Mouse (Mus musculus): ENCODE data around the gene Plvap. TPM values are rescaled to one million over a fixed set of nuclear protein-coding genes. Genes with fewer than 3 reads are reported as not detected.
A peak's percentile ranks its signal among the peaks of the same experiment; 100 is the strongest.

Plvap gene
- polyA plus RNA-seq, 1 experiment from 2014 or later = 265 TPM

DNA sequence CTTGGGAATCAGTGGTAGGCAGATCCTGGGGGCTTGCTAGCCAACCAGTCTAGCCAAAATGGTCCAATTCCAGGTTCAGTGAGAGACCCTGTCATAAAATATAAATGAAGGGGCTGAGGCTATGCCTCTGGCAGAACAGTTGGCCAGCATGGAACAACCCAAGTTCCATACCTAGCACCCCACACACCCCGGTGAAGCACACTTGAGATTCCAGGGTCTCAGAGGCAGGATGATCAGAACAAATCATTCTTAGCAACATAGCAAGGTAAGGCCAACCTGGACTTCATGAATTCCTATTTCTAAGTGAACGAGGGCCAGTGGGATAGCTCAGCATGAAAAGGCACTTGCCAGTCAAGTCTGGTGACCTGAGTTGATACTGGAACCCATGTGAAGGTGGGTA lies 44.4 kb downstream of the Plvap start:
- Histone ChIP-seq H3K9ac (replicated peaks; ENCODE audit: low read depth) (no peak overlapping the region), H3K9me3 (ENCODE audit: low read length) (no peaks in the 10 kb centered on the region), H3K4me1 (ENCODE audit: insufficient read depth, low read depth, low read length) (peaks cover 22% of the 10 kb centered on the region; the same call in 1 of the 2 replicates), H3K4me3 (ENCODE audit: low read depth, low read length) (no peak overlapping the region), H3K27ac (ENCODE audit: low read length) (no peak overlapping the region), H3K27me3 (replicated peaks; ENCODE audit: insufficient read depth, low read length) (no peaks in the 10 kb centered on the region), H3K36me3 (ENCODE audit: insufficient read depth, low read length) (no peaks in the 10 kb centered on the region), H3K4me2 (replicated peaks; ENCODE audit: low read depth, low read length) (no peak overlapping the region)
- ATAC-seq (no peak), DNase-seq (ENCODE audit: low spot score) (no peak)
- TF ChIP-seq EP300 (IDR thresholded peaks at IDR 0.05) (no peak), CTCF (IDR thresholded peaks at IDR 0.05) (no peak)
- WGBS = 88% methylated on average over 2 of the region's 2 CpGs

DNA sequence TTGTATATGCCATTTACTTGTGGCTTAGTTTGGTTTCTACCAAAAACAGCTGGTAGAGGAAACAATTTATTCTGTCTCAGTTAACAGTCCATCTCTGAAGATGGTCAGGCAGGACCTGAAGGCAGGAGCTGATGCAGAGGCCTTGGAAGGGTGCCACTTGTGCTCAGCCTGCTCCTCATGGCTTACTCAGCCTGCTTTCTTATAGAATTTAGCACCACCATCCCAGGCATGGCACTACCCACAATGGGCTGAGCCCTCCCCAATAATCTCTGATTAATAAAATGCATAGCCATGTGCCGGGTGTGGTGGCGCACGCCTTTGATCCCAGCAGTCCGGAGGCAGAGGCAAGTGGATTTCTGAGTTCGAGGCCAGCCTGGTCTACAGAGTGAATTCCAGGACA lies 45.4 kb downstream of the Plvap start:
- H3K4me1 ChIP-seq (ENCODE audit: insufficient read depth, low read depth, low read length) = peaks cover 22% of the 10 kb centered on the region; the same call in 1 of the 2 replicates
- WGBS = 95% methylated on average over 5 of the region's 5 CpGs
- no peak overlapping the region for H3K4me2 ChIP-seq (replicated peaks; ENCODE audit: low read depth, low read length)
- no peak for DNase-seq (ENCODE audit: low spot score)
- H3K27me3 ChIP-seq (replicated peaks; ENCODE audit: insufficient read depth, low read length) = no peaks in the 10 kb centered on the region
- H3K36me3 ChIP-seq (ENCODE audit: insufficient read depth, low read length) = no peaks in the 10 kb centered on the region
- no peak overlapping the region for H3K4me3 ChIP-seq (ENCODE audit: low read depth, low read length)
- H3K9ac ChIP-seq (replicated peaks; ENCODE audit: low read depth) = no peak overlapping the region
- ATAC-seq = no peak
- no peak overlapping the region for H3K27ac ChIP-seq (ENCODE audit: low read length)
- no peak for TF ChIP-seq CTCF (IDR thresholded peaks at IDR 0.05)
- TF ChIP-seq EP300 (IDR thresholded peaks at IDR 0.05) = no peak
- H3K9me3 ChIP-seq (ENCODE audit: low read length) = no peaks in the 10 kb centered on the region

DNA sequence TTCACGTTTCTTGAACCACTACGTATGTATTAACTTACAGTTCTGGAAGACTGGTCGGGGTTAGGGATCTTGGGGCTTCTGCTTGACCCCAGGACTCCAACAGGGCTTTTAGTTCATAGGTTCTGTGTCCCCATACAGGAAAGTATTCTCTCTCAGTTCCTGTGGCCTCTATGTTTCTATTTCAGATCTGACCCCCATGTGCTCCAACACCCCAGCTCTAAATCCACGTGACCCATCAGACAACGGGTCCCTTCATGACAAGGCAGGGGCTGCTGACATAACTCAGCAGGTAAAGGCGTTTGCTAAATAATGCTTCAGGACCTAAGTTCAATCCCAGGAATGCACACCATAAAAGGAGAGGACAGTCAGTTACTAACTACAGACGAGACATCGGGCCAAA lies 45.8 kb downstream of the Plvap start:
- H3K4me3 ChIP-seq (ENCODE audit: low read depth, low read length) = peak overlapping the region; percentile 54; the same call in 1 of the 2 replicates
- peak overlapping the region; percentile 98; the same call in 1 of the 2 replicates for H3K4me2 ChIP-seq (replicated peaks; ENCODE audit: low read depth, low read length)
- H3K36me3 ChIP-seq (ENCODE audit: insufficient read depth, low read length) = no peaks in the 10 kb centered on the region
- DNase-seq (ENCODE audit: low spot score) (no peak), ATAC-seq (no peak)
- peaks cover 22% of the 10 kb centered on the region; the same call in 1 of the 2 replicates for H3K4me1 ChIP-seq (ENCODE audit: insufficient read depth, low read depth, low read length)
- WGBS = 77% methylated on average over 8 of the region's 8 CpGs
- H3K27me3 ChIP-seq (replicated peaks; ENCODE audit: insufficient read depth, low read length) = no peaks in the 10 kb centered on the region
- H3K27ac ChIP-seq (ENCODE audit: low read length) = no peak overlapping the region
- no peak for TF ChIP-seq EP300 (IDR thresholded peaks at IDR 0.05)
- no peak for TF ChIP-seq CTCF (IDR thresholded peaks at IDR 0.05)
- no peak overlapping the region for H3K9ac ChIP-seq (replicated peaks; ENCODE audit: low read depth)
- no peaks in the 10 kb centered on the region for H3K9me3 ChIP-seq (ENCODE audit: low read length)

DNA sequence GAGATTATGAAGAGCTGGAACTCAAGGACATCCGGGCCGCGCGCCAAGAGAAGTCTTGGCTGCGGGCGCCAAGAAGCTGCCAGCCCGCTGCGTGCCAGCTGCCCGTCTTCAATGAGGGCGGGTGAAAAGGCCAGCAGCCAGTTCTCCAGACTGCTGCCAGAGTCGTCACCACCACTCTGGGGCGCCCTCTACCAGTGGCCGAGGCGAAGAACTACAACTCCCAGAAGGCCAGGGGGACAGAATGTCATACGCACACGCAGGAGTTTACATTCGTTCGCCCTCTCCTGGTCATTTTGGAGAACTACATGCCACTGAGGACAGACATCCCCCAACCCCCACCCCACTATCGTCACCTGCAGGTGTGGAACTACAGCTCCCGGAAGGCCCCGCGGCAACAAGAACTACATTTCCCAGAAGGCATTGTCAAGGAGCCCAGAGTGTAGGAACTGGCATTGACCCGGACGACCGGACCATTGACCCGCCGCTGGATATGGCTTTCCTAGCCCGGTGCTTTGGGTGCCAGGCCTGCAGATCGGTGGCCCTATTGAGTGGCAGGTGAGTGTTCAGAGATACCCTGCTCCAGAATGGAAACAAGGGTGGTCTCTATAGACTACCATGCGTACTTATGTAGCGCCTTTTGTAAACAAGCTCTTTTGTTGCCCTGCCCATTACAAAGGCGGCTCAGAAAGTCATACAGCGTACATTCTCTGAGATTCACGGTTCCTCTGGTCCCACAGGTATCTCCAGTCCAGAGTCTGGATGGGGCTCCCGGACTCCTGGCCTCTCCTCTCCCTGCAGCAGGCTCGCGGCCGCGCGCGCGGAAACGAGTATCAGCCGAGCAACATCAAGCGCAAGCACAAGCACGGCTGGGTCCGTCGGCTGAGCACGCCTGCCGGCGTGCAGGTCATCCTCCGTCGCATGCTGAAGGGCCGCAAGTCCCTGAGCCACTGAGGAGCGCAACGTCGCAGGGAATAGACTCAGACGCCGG lies 46.7 kb downstream of the Plvap start, which contains the start of gene Mrpl34:
Gene Mrpl34, plus strand, starts transcription at position 447 of the 988 bp plus-strand sequence.
- H3K9ac ChIP-seq (replicated peaks; ENCODE audit: low read depth) = peak within 1 kb of the TSS; percentile 50
- H3K4me1 ChIP-seq (ENCODE audit: insufficient read depth, low read depth, low read length) = peaks cover 22% of the 10 kb centered on the region; the same call in 1 of the 2 replicates
- peak within 1 kb of the TSS; percentile 98 for H3K4me2 ChIP-seq (replicated peaks; ENCODE audit: low read depth, low read length)
- H3K36me3 ChIP-seq (ENCODE audit: insufficient read depth, low read length) = no peaks in the 10 kb centered on the region
- peak within 1 kb of the TSS; percentile 58 for H3K27ac ChIP-seq (ENCODE audit: low read length)
- H3K9me3 ChIP-seq (ENCODE audit: low read length) = no peaks in the 10 kb centered on the region
- TF ChIP-seq EP300 (IDR thresholded peaks at IDR 0.05) (peak; percentile 33; the same call in 1 of the 2 replicates), CTCF (IDR thresholded peaks at IDR 0.05) (peak; percentile 99)
- ATAC-seq = peak; percentile 86
- peak; percentile 99 for DNase-seq (ENCODE audit: low spot score)
- peak within 1 kb of the TSS; percentile 67 for H3K4me3 ChIP-seq (ENCODE audit: low read depth, low read length)
- no peaks in the 10 kb centered on the region for H3K27me3 ChIP-seq (replicated peaks; ENCODE audit: insufficient read depth, low read length)
- whole genome bisulfite sequencing = under 1% methylated on average over 59 of the region's 59 CpGs

DNA sequence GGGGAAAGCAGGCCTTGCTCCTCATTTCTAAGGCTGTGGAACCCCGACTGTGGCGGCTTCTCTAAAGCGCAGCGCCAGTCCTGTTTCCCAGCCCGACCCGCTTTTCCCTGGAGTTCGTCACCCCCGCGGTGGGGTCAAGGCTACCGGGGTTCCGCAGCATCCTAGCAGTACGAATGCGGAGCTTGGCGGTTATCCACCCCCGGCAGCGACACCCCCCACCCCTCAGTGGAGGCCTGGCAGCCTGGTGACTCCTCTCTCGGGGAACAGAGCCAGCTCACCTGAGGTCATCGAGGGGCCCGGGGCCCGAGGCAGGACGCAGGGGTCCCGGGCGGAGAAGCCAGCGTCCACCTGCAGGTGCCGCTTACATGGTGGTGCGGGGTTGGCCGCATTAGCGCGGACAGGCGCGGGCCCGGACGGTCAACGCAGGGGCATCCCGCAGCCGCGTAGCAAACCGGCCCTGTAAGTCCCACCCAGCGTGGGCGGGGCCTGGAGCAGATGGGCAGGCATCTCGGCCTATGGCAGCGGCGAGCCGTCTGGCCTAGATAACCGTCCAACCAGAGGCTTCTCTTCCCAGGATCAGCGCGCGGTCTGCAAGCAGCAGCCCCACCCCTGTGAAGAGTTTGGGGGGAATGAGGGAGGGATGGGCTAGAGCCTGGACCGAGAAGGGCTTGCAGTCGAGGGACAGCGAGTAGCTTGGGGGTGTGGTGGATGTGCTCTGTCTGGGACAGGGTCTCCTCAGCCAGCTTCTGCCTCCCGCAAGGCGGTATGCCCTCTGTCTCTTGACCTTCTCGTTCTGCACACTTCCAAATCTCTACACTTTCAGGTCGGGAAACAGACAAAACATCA lies 48.1 kb downstream of the Plvap start, which contains the start of gene Abhd8:
Gene Abhd8, minus strand, starts transcription at position 468 of the 846 bp plus-strand sequence.
- H3K4me3 ChIP-seq (ENCODE audit: low read depth, low read length) = peak within 1 kb of the TSS; percentile 67
- peak within 1 kb of the TSS; percentile 56 for H3K9ac ChIP-seq (replicated peaks; ENCODE audit: low read depth)
- no peaks in the 10 kb centered on the region for H3K9me3 ChIP-seq (ENCODE audit: low read length)
- H3K36me3 ChIP-seq (ENCODE audit: insufficient read depth, low read length) = no peaks in the 10 kb centered on the region
- ATAC-seq (peak; percentile 66), DNase-seq (ENCODE audit: low spot score) (peak; percentile 94)
- H3K4me2 ChIP-seq (replicated peaks; ENCODE audit: low read depth, low read length) = peak within 1 kb of the TSS; percentile 98
- WGBS = 2% methylated on average over 55 of the region's 55 CpGs
- TF ChIP-seq CTCF (IDR thresholded peaks at IDR 0.05) (no peak), EP300 (IDR thresholded peaks at IDR 0.05) (no peak)
- peaks cover 22% of the 10 kb centered on the region; the same call in 1 of the 2 replicates for H3K4me1 ChIP-seq (ENCODE audit: insufficient read depth, low read depth, low read length)
- peak within 1 kb of the TSS; percentile 47 for H3K27ac ChIP-seq (ENCODE audit: low read length)
- H3K27me3 ChIP-seq (replicated peaks; ENCODE audit: insufficient read depth, low read length) = no peaks in the 10 kb centered on the region

Measured in lung, postnatal 0 days (tissue).